Mouse (Mus musculus) C2C12 (cell line): ENCODE results near the gene Atrn.

Experiments
- CTCF ChIP-seq: IDR thresholded peaks from one replicate; pipeline ENCODE4 v1.5.1; 2011; ENCODE audit not compliant: control insufficient read depth, insufficient read depth, insufficient read length
- FOSL1 ChIP-seq: IDR thresholded peaks from one replicate; pipeline ENCODE4 v1.8.0; 2011; ENCODE audit warnings: mild to moderate bottlenecking, low read length; ENCODE audit not compliant: poor library complexity, insufficient read depth, severe bottlenecking
- MAX ChIP-seq: IDR thresholded peaks from one replicate; pipeline ENCODE4 v1.6.1; 2011; ENCODE audit warnings: mild to moderate bottlenecking, control low read depth
- MYOD1 ChIP-seq: IDR thresholded peaks from one replicate; pipeline ENCODE4 v1.6.1; 2011; ENCODE audit warnings: low read depth; ENCODE audit not compliant: control insufficient read depth, insufficient read length
- MYOG ChIP-seq: IDR thresholded peaks from one replicate; pipeline ENCODE4 v1.6.1; 2011; ENCODE audit not compliant: control insufficient read depth, insufficient read length; ENCODE audit errors: extremely low read depth

GRCm38 (mm10) chr2:130958906-130959305 is 52.6 kb downstream of the Atrn start:
- TF ChIP-seq CTCF = no peak
- TF ChIP-seq MYOD1 = no peak
- no peak for TF ChIP-seq MAX
- TF ChIP-seq MYOG = no peak
- TF ChIP-seq FOSL1 = no peak
